Mouse (Mus musculus): ENCODE measurements at regions not wholly inside any gene's neighbourhood (a gene's known extent, or its start where the extent isn't known, plus 50 kb on each side); places are given as distances from the start of the nearest gene placed in this dataset.

DNA sequence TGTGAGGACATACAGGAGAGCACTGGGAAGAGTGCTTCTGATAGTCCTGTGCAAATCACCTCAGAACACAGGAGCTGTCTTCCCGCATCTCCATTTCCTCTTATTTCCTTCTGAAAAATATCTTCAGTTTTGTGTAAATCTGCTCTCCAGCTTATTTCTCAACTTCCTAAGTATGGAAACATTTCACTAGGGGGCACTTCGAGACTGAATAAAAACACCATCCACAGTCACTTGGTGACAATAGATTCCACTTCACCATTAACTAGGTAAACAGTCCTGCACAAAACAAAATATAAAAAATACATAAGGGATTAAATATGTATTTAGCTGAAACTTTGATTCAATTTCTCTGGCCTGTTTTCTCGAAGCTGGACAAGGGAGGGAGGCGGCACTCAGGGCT is 193.4 kb downstream of the Stim2 start:
- TF ChIP-seq CTCF (IDR thresholded peaks at IDR 0.05; ENCODE audit: low read depth) = peak; percentile 59
- no peak for TF ChIP-seq EP300 (optimal IDR thresholded peaks at IDR 0.05)
